Comparison of ENCODE assay signal across 8 mouse cellular contexts in the genomic region with DNA sequence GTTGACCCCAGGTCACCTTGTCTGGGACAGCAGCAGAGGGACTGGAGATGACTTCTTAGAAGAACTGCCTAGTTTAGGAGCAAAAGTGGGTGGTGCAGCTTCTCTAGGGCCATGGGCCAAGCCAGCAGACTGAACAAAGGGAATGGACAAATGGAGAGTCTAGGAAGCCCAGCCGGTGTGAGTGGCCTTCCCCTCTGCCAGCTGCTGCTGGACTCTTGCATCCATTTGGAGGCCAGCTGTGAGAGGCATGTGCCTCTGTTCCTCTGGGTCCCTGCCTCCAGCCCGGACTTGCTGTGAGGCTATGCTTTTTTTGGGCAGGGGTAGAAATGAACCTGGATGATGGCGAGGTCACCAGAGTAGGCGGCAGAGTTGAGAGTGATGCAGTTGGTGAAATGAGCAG. TPM values are rescaled to one million over a fixed set of nuclear protein-coding genes. Genes with fewer than 3 reads are reported as not detected.
DNase-seq lines count a peak whose midpoint lies in the region; ATAC-seq lines count a peak whose summit lies in the region.

A gene (minus strand): TSS at position 152 of the 400 bp plus-strand sequence.

- no peak within 1 kb of the TSS for H3K27ac ChIP-seq in forebrain, embryonic 11.5 days (ENCODE audit: low read depth, low read length)
- H3K27ac ChIP-seq in forebrain, embryonic 13.5 days: no peak within 1 kb of the TSS
- no peak within 1 kb of the TSS for H3K27ac ChIP-seq in neural tube, embryonic 11.5 days (ENCODE audit: low read depth, low read length)
- no peak within 1 kb of the TSS for H3K27ac ChIP-seq in neural tube, embryonic 15.5 days (replicated peaks)
- H3K27ac ChIP-seq in heart, embryonic 15.5 days: no peak within 1 kb of the TSS

- H3K27me3 ChIP-seq in forebrain, embryonic 11.5 days (ENCODE audit: control insufficient read depth, insufficient read depth, low read length): no peaks in the 10 kb centered on the region
- H3K27me3 ChIP-seq in forebrain, embryonic 13.5 days: no peaks in the 10 kb centered on the region
- no peaks in the 10 kb centered on the region for H3K27me3 ChIP-seq in neural tube, embryonic 11.5 days (ENCODE audit: control insufficient read depth, insufficient read depth, low read length)
- no peaks in the 10 kb centered on the region for H3K27me3 ChIP-seq in neural tube, embryonic 15.5 days (replicated peaks)
- no peaks in the 10 kb centered on the region for H3K27me3 ChIP-seq in heart, embryonic 15.5 days

- no peak for DNase-seq in forebrain, embryonic 11.5 days (ENCODE audit: low spot score)
- DNase-seq in neural tube, embryonic 11.5 days (ENCODE audit: low spot score): no peak
- DNase-seq in lung, postnatal 10 days: peak; percentile 45
- DNase-seq in right cerebral cortex, postnatal 4 days: no peak
- no peak for DNase-seq in spleen, adult 12 weeks (ENCODE audit: low spot score)

- WGBS in forebrain, embryonic 11.5 days: 95% methylated on average over 4 of the region's 4 CpGs
- 92% methylated on average over 4 of the region's 4 CpGs for WGBS in forebrain, embryonic 13.5 days
- 72% methylated on average over 4 of the region's 4 CpGs for WGBS in neural tube, embryonic 11.5 days
- 85% methylated on average over 4 of the region's 4 CpGs for WGBS in neural tube, embryonic 15.5 days
- WGBS in heart, embryonic 15.5 days: 71% methylated on average over 4 of the region's 4 CpGs

- 0 out of 2 replicates have a peak, but pooled peaks cover 2% of the 10 kb centered on the region for H3K4me1 ChIP-seq in forebrain, embryonic 11.5 days (replicated peaks; ENCODE audit: control insufficient read depth, insufficient read depth, low read length)
- H3K4me1 ChIP-seq in forebrain, embryonic 13.5 days: peaks cover 7% of the 10 kb centered on the region
- H3K4me1 ChIP-seq in neural tube, embryonic 11.5 days (ENCODE audit: control insufficient read depth, insufficient read depth, low read length): no peaks in the 10 kb centered on the region
- no peaks in the 10 kb centered on the region for H3K4me1 ChIP-seq in neural tube, embryonic 15.5 days
- peaks cover 14% of the 10 kb centered on the region for H3K4me1 ChIP-seq in heart, embryonic 15.5 days (replicated peaks)

- ATAC-seq in forebrain, embryonic 11.5 days (replicated peaks; ENCODE audit: low FRiP score): no peak
- ATAC-seq in forebrain, embryonic 13.5 days: no peak
- ATAC-seq in neural tube, embryonic 11.5 days (ENCODE audit: insufficient read depth, low FRiP score, low TSS enrichment): no peak
- ATAC-seq in neural tube, embryonic 15.5 days (ENCODE audit: low FRiP score): no peak
- no peak for ATAC-seq in heart, embryonic 15.5 days (replicated peaks; ENCODE audit: insufficient number of reproducible peaks, insufficient read depth, low FRiP score, low read depth)

- no peaks in the 10 kb centered on the region for H3K36me3 ChIP-seq in forebrain, embryonic 11.5 days (ENCODE audit: control insufficient read depth, insufficient read depth, low read length)
- no peaks in the 10 kb centered on the region for H3K36me3 ChIP-seq in forebrain, embryonic 13.5 days (ENCODE audit: poor library complexity, severe bottlenecking)
- no peaks in the 10 kb centered on the region for H3K36me3 ChIP-seq in neural tube, embryonic 11.5 days (ENCODE audit: control insufficient read depth, insufficient read depth, low read length)
- H3K36me3 ChIP-seq in neural tube, embryonic 15.5 days: no peaks in the 10 kb centered on the region
- H3K36me3 ChIP-seq in heart, embryonic 15.5 days: no peaks in the 10 kb centered on the region

- no peaks in the 10 kb centered on the region for H3K9me3 ChIP-seq in forebrain, embryonic 11.5 days (ENCODE audit: control insufficient read depth, low read length)
- no peaks in the 10 kb centered on the region for H3K9me3 ChIP-seq in forebrain, embryonic 13.5 days (replicated peaks)
- H3K9me3 ChIP-seq in neural tube, embryonic 11.5 days (ENCODE audit: control insufficient read depth, low read length): no peaks in the 10 kb centered on the region
- no peaks in the 10 kb centered on the region for H3K9me3 ChIP-seq in neural tube, embryonic 15.5 days (replicated peaks)
- H3K9me3 ChIP-seq in heart, embryonic 15.5 days (replicated peaks): no peaks in the 10 kb centered on the region

- no peak within 1 kb of the TSS for H3K4me3 ChIP-seq in forebrain, embryonic 11.5 days (ENCODE audit: low read depth, low read length)
- H3K4me3 ChIP-seq in forebrain, embryonic 13.5 days: no peak within 1 kb of the TSS
- no peak within 1 kb of the TSS for H3K4me3 ChIP-seq in neural tube, embryonic 11.5 days (ENCODE audit: low read depth, low read length)
- H3K4me3 ChIP-seq in neural tube, embryonic 15.5 days (replicated peaks): no peak within 1 kb of the TSS
- H3K4me3 ChIP-seq in heart, embryonic 15.5 days: no peak within 1 kb of the TSS

- H3K9ac ChIP-seq in forebrain, embryonic 11.5 days (ENCODE audit: low read length): no peak within 1 kb of the TSS
- no peak within 1 kb of the TSS for H3K9ac ChIP-seq in forebrain, embryonic 13.5 days
- no peak within 1 kb of the TSS for H3K9ac ChIP-seq in neural tube, embryonic 11.5 days (ENCODE audit: low read length)
- H3K9ac ChIP-seq in neural tube, embryonic 15.5 days (replicated peaks): no peak within 1 kb of the TSS
- no peak within 1 kb of the TSS for H3K9ac ChIP-seq in heart, embryonic 15.5 days

- no peak within 1 kb of the TSS for H3K4me2 ChIP-seq in forebrain, embryonic 11.5 days (ENCODE audit: low read depth, low read length, severe bottlenecking)
- no peak within 1 kb of the TSS for H3K4me2 ChIP-seq in forebrain, embryonic 13.5 days
- no peak within 1 kb of the TSS for H3K4me2 ChIP-seq in neural tube, embryonic 11.5 days (ENCODE audit: low read depth)
- no peak within 1 kb of the TSS for H3K4me2 ChIP-seq in neural tube, embryonic 15.5 days
- no peak within 1 kb of the TSS for H3K4me2 ChIP-seq in heart, embryonic 15.5 days

RNA-seq across cellular contexts. Expression of the gene that starts here (rescaled TPM):
- 14.0 and 16.6 TPM in 2 replicates for polyA plus RNA-seq in forebrain, embryonic 11.5 days (2014; fragmentation: Nextera tagmentation; extraction: Ambion mirVana)
- polyA plus RNA-seq in forebrain, embryonic 13.5 days (2015; fragmentation: Nextera tagmentation; extraction: Ambion mirVana): 7.8 and 8.3 TPM in 2 replicates
- polyA plus RNA-seq in neural tube, embryonic 11.5 days (2014; fragmentation: Nextera tagmentation; extraction: Ambion mirVana): 17.5 and 18.0 TPM in 2 replicates
- polyA plus RNA-seq in neural tube, embryonic 15.5 days (2015; fragmentation: Nextera tagmentation; extraction: Ambion mirVana): 5.8 and 8.5 TPM in 2 replicates
- polyA plus RNA-seq in heart, embryonic 15.5 days (2015; fragmentation: Nextera tagmentation; extraction: Ambion mirVana): 20.3 and 26.2 TPM in 2 replicates
